Mouse (Mus musculus): ENCODE measurements around the gene Maml2. TPM values are rescaled to one million over a fixed set of nuclear protein-coding genes. Genes with fewer than 3 reads are reported as not detected.

Maml2 gene
- polyA plus RNA-seq, 1 experiment = 0.02 TPM

DNA sequence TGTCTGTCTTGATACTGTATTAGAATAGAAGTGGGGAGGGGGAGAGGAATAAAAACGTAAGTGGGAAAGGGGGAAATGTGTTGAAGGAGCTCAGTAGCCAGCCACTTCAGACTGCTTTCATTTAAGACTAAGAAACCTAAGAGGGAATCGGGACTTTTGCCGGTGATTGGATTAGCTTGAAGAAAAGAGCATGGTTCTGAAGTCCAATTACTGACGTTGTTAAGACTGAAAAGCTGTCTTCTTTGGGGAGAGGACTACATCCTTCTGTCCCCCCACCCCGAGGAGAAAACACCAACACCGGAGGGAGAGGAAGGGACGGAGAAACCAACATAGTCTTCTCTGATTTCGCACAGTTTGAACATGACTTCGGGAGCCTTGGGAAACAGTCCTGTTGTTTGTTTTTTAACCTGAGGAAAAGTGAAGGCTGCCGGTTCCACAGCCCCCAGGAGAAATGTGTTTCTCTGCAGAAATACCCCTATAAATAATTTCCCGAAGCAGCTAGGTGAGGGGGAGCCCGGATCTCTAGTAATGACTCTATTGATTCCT is 562 bp upstream of the Maml2 start:
- Histone ChIP-seq H3K27me3 (ENCODE audit: control insufficient read depth) (peaks cover 11% of the 10 kb centered on the region), H3K4me3 (replicated peaks) (peak overlapping the region; percentile 66), H3K4me1 (ENCODE audit: control insufficient read depth) (peaks cover 24% of the 10 kb centered on the region), H3K9me3 (ENCODE audit: control insufficient read depth, low read length) (no peaks in the 10 kb centered on the region), H3K36me3 (ENCODE audit: control insufficient read depth) (no peaks in the 10 kb centered on the region)
- TF ChIP-seq GATA1 (IDR thresholded peaks at IDR 0.05; ENCODE audit: low read length) (no peak), TAL1 (IDR thresholded peaks at IDR 0.05; ENCODE audit: low read length) (no peak)

DNA sequence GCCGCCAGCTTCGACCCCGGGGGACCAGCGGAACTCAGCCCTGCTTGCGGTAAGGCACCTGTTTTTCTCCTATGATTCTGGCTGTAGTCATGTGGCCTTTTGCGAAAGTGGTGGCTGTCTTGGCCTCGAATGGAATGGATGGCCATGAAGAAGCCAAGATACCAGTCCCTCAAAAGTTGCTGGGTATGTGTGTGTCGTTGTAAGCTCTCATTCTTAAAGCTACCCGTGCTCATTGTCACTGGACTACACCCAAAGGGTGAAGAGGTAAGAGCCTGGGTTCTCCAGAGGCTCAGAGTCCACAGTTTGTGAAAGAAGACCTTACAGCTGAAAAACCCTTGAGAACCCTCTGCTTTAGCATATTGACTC is 739 bp downstream of the Maml2 start:
- no peak for TF ChIP-seq GATA1 (IDR thresholded peaks at IDR 0.05; ENCODE audit: low read length)
- TF ChIP-seq TAL1 (IDR thresholded peaks at IDR 0.05; ENCODE audit: low read length) = no peak

DNA sequence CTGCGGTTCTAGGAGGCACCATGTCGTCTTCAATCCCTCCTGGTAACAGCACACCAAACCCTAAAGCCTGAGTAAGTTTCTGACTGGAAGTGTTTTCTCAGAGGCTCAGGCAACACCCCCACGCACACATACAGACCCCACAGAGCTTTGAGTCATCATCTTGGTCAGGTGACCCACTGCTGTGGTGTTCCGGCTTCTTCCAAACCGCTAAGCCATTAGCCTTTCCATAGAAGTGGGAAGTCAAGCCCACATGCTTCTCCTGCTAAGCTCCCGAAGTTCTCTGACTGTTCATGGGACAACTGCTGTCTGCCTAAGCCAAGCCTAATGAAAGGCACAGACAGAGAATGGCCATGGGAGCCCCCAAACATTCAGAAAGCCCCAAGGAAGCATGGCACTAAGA is 1.4 kb downstream of the Maml2 start:
- H3K27me3 ChIP-seq (ENCODE audit: control insufficient read depth) = peaks cover 11% of the 10 kb centered on the region
- peaks cover 25% of the 10 kb centered on the region for H3K4me1 ChIP-seq (ENCODE audit: control insufficient read depth)
- no peaks in the 10 kb centered on the region for H3K36me3 ChIP-seq (ENCODE audit: control insufficient read depth)
- no peak overlapping the region for H3K4me3 ChIP-seq (replicated peaks)
- TF ChIP-seq GATA1 (IDR thresholded peaks at IDR 0.05; ENCODE audit: low read length) = no peak
- no peak for TF ChIP-seq TAL1 (IDR thresholded peaks at IDR 0.05; ENCODE audit: low read length)
- H3K9me3 ChIP-seq (ENCODE audit: control insufficient read depth, low read length) = no peaks in the 10 kb centered on the region

More for the DNA sequence above, 739 bp downstream of the Maml2 start:
- Histone ChIP-seq H3K4me3 (replicated peaks) (peak overlapping the region; percentile 66), H3K27me3 (ENCODE audit: control insufficient read depth) (peaks cover 11% of the 10 kb centered on the region), H3K36me3 (ENCODE audit: control insufficient read depth) (no peaks in the 10 kb centered on the region), H3K9me3 (ENCODE audit: control insufficient read depth, low read length) (no peaks in the 10 kb centered on the region), H3K4me1 (ENCODE audit: control insufficient read depth) (peaks cover 24% of the 10 kb centered on the region)

DNA sequence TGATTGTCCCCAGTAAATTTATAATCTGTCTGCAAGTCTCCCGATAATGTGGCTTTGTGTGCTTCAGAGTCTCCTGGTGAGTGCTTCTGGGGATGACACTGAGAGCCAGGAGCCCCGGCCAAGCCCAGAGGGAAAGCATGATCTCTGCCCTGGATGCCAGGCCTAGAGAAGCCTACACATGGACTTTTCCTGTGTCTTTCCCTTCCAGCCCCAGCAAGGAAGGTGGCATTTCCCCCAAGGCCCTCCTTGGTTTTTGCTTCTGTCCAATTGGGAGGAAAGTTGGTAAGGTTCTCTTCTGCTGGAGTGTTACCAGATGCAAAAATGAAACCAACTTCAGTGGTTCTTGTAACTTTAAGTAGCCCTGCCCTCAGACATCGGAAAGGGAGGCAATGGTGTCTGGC is 2.3 kb downstream of the Maml2 start:
- Histone ChIP-seq H3K4me3 (replicated peaks) (no peak overlapping the region), H3K9me3 (ENCODE audit: control insufficient read depth, low read length) (no peaks in the 10 kb centered on the region), H3K4me1 (ENCODE audit: control insufficient read depth) (peaks cover 25% of the 10 kb centered on the region), H3K27me3 (ENCODE audit: control insufficient read depth) (peaks cover 11% of the 10 kb centered on the region), H3K36me3 (ENCODE audit: control insufficient read depth) (no peaks in the 10 kb centered on the region)
- TF ChIP-seq GATA1 (IDR thresholded peaks at IDR 0.05; ENCODE audit: low read length) (no peak), TAL1 (IDR thresholded peaks at IDR 0.05; ENCODE audit: low read length) (no peak)

DNA sequence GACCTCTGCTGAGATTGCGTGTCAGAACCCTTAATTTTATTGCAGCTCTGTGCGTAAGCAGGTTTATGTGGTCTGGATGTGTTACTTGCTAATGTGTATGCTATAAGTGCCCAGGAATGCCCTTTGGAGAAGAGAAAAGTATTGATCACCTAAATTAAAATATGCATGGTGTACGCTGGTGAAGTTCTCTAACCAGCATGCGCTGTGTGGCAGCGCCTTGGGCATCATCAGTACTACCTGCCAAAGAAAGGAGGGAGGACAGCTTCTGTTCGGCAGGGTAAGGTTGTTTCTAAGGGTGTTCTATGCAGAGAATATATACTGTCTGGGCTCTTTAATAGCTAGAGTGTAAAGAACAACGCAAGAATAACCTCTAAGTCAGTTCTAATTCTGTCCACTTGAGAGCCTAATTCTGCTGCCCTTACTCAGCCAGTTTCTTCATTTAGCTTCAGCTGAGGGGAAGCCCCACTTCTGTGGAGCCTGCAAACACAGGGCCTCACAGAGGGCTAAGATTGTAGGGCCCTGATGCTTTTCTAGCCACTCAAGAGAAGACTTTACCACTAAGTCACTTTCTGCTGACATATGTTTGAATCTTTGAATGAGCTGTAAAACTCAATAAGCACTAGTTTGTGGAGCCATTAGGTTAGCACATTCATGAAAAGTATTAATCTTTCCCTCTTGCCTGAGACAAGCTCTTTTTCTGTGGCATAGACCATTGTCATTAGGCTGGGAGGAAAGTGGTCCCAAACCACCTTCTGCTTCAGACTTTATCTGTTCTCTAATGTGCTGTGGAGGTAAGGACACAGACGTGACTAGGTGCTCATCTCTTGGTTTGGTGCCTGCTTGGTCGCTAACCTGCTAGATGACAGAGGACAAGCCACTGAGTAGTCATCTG is 3.4 kb downstream of the Maml2 start:
- no peak for TF ChIP-seq GATA1 (IDR thresholded peaks at IDR 0.05; ENCODE audit: low read length)
- TF ChIP-seq TAL1 (IDR thresholded peaks at IDR 0.05; ENCODE audit: low read length) = no peak
- H3K27me3 ChIP-seq (ENCODE audit: control insufficient read depth) = peaks cover 11% of the 10 kb centered on the region
- H3K36me3 ChIP-seq (ENCODE audit: control insufficient read depth) = no peaks in the 10 kb centered on the region
- H3K4me3 ChIP-seq (replicated peaks) = no peak overlapping the region
- H3K9me3 ChIP-seq (ENCODE audit: control insufficient read depth, low read length) = no peaks in the 10 kb centered on the region
- peaks cover 24% of the 10 kb centered on the region for H3K4me1 ChIP-seq (ENCODE audit: control insufficient read depth)

DNA sequence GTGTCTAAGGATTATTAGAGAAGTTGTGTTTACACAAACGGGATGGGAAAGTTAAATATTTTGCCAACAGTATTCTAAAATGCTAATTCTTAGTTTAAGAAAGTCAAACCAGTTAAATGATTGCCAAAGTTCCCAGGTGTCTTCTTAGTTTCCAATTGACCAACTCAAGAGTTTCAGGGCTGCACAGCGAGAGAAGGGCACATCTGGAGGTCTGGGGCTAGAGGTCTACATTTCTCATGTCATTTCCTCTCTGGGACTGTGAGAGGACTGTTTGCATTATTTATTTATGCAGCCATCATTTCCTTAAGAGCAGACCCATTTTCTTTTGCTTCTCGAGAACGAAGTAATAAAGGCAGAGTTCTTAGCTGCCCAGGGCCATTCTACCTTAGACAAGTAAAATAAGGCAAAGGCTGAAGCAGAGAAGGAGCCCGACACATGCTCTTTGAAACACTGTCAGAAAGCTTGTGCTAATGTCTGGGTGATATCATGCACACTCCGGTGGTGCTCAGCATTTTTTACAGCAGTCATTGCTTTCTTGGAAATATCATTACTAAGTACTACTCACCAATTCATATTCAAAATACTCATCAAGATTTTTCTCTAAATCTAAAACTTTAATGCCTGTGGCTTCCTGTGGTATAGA is 4.5 kb downstream of the Maml2 start:
- H3K4me3 ChIP-seq (replicated peaks) = no peak overlapping the region
- no peak for TF ChIP-seq GATA1 (IDR thresholded peaks at IDR 0.05; ENCODE audit: low read length)
- no peaks in the 10 kb centered on the region for H3K36me3 ChIP-seq (ENCODE audit: control insufficient read depth)
- H3K27me3 ChIP-seq (ENCODE audit: control insufficient read depth) = peaks cover 7% of the 10 kb centered on the region
- H3K4me1 ChIP-seq (ENCODE audit: control insufficient read depth) = peaks cover 16% of the 10 kb centered on the region
- no peaks in the 10 kb centered on the region for H3K9me3 ChIP-seq (ENCODE audit: control insufficient read depth, low read length)

DNA sequence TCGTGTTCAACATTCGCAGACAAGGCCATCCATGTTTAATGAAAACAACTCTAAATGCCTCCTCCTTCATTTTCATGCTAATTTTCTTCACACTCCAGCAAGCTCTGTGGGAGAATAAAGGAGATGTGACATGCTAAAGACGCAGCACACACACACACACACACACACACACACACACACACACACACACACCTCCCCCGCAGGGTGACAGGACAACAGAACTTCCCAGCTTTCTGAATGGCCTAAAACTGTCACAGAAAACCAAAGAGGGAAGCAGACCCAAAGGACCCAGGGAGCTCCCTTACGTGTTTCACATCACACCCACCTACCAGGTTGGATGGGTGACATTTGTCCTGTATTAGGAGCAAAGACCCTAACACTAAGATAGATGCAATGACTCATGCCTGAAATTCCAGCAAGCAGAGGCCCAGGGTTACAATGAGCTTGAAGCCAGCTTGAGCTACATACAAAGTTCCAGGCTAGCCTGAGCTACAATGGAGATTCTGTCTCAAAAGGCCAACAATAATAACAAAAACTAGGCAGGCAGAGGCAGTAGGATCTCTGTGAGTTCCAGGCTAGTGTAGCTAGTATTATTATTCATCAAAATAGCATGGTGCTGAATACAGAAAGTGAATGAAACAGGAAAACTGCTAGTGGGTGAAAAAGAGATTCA is 5.5 kb downstream of the Maml2 start:
- Histone ChIP-seq H3K9me3 (ENCODE audit: control insufficient read depth, low read length) (no peaks in the 10 kb centered on the region), H3K4me3 (replicated peaks) (no peak overlapping the region), H3K36me3 (ENCODE audit: control insufficient read depth) (no peaks in the 10 kb centered on the region), H3K4me1 (ENCODE audit: control insufficient read depth) (peaks cover 7% of the 10 kb centered on the region), H3K27me3 (ENCODE audit: control insufficient read depth) (peaks cover 2% of the 10 kb centered on the region; the same call in 1 of the 2 replicates)
- no peak for TF ChIP-seq TAL1 (IDR thresholded peaks at IDR 0.05; ENCODE audit: low read length)
- no peak for TF ChIP-seq GATA1 (IDR thresholded peaks at IDR 0.05; ENCODE audit: low read length)

DNA sequence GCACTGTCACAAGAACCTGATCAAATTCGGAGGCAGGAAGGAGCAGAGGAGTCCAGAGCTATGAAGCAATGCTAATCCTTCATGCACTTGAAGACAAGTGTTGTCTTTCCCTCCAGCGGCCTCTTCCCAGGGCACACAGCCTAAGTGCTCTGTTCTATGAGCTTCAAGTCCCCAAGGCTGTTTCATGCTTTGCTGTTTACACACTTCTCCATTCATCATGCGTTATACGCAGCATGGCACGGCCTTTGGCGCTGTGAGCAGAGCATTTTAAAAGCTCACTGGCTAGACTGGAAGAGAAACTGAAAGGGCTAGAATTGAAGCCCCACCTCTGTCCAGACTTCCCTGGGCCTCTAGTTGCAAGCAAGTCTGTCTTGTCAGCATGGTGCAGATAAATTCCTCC is 6.2 kb downstream of the Maml2 start:
- TF ChIP-seq GATA1 (IDR thresholded peaks at IDR 0.05; ENCODE audit: low read length) (no peak), TAL1 (IDR thresholded peaks at IDR 0.05; ENCODE audit: low read length) (no peak)
- H3K4me1 ChIP-seq (ENCODE audit: control insufficient read depth) = 0 out of 2 replicates have a peak, but pooled peaks cover 1% of the 10 kb centered on the region
- no peaks in the 10 kb centered on the region for H3K36me3 ChIP-seq (ENCODE audit: control insufficient read depth)
- no peaks in the 10 kb centered on the region for H3K9me3 ChIP-seq (ENCODE audit: control insufficient read depth, low read length)
- no peaks in the 10 kb centered on the region for H3K27me3 ChIP-seq (ENCODE audit: control insufficient read depth)
- no peak overlapping the region for H3K4me3 ChIP-seq (replicated peaks)

DNA sequence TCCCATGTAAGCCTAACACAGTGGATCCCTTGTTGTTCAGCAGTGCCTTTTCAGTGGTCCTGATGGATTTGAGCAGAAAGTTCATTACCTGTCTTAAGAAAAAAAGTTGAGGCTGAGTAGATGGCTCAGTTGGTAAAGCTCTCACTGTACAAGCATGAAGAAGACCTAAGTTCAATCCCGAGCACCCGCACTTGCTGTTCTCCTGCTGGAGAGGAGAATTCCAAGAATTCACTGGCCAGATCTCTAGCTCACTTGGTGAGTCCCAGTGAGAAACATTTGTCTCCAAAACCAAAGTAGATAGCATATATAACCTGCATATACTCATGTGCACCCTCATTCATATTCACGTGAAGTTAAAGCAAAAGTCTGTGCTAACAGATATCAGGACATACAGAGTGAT is 8.7 kb downstream of the Maml2 start:
- Histone ChIP-seq H3K36me3 (ENCODE audit: control insufficient read depth) (no peaks in the 10 kb centered on the region), H3K9me3 (ENCODE audit: control insufficient read depth, low read length) (no peaks in the 10 kb centered on the region), H3K4me1 (ENCODE audit: control insufficient read depth) (0 out of 2 replicates have a peak, but pooled peaks cover 1% of the 10 kb centered on the region), H3K27me3 (ENCODE audit: control insufficient read depth) (no peaks in the 10 kb centered on the region), H3K4me3 (replicated peaks) (no peak overlapping the region)
- TF ChIP-seq GATA1 (IDR thresholded peaks at IDR 0.05; ENCODE audit: low read length) (no peak), TAL1 (IDR thresholded peaks at IDR 0.05; ENCODE audit: low read length) (no peak)
